Mouse (Mus musculus): ENCODE data around the gene Slc19a3. TPM values are rescaled to one million over a fixed set of nuclear protein-coding genes. Genes with fewer than 3 reads are reported as not detected.
A peak's percentile ranks its signal among the peaks of the same experiment; 100 is the strongest.

Slc19a3 gene
- total and polyA plus RNA-seq, 3 experiments = 0.46 to 3.1 (median 1.3) TPM

- Histone ChIP-seq H3K4me1 (ENCODE audit: control insufficient read depth in 1 of 2, insufficient read depth in 2 of 2) (peaks cover 5 to 9% of the 10 kb centered on the region in 2 experiments; a peak in 3 of 4 replicates), H3K79me2 (replicated peaks; ENCODE audit: control insufficient read depth, extremely low read depth, insufficient read depth, poor library complexity, severe bottlenecking) (no peaks in the 10 kb centered on the region), H3K9ac (ENCODE audit: insufficient read depth, low read depth) (no peak within 1 kb of the TSS), H3K27ac (ENCODE audit: insufficient read depth, low read depth) (no peak within 1 kb of the TSS), H3K4me3 (replicated peaks in 1 of 3; ENCODE audit: low read depth in 2 of 3, low read length in 2 of 3, poor library complexity in 1 of 3) (no peak within 1 kb of the TSS), H3K9me3 (replicated peaks; ENCODE audit: low read length) (no peaks in the 10 kb centered on the region), H3K36me3 (replicated peaks in 1 of 2; ENCODE audit: control insufficient read depth in 1 of 2, insufficient read depth in 1 of 2, low read length in 1 of 2) (no peaks in the 10 kb centered on the region), H3K27me3 (replicated peaks) (peaks cover 8% of the 10 kb centered on the region), H3K4me2 (ENCODE audit: insufficient read depth, low read depth, poor library complexity, severe bottlenecking) (peak within 1 kb of the TSS; percentile 42; the same call in 1 of the 2 replicates)
- in situ Hi-C loops (cut with MboI; ENCODE audit: low pct_ligation_motif_present, low pct_unique_long_range_greater_than_20kb, low sequenced_read_pairs) = no loop called here
- DNase-seq (ENCODE audit: extremely low read depth) = peak; percentile 62
- dilution Hi-C loops (cut with MboI; ENCODE audit: extremely low pct_ligation_motif_present, extremely low pct_unique_long_range_greater_than_20kb, low sequenced_read_pairs) = no loop called here
- TF ChIP-seq UBTF (IDR thresholded peaks at IDR 0.05; ENCODE audit: low read depth, low read length) (no peak), ETS1 (conservative IDR thresholded peaks at IDR 0.05; ENCODE audit: low read depth, low read length) (no peak), CTCF (conservative IDR thresholded peaks at IDR 0.05 in 1 of 2, IDR thresholded peaks at IDR 0.05 in 1 of 2; ENCODE audit: low read depth in 2 of 2, low read length in 2 of 2) (peak in 1 of 2 experiments; percentile 43; a peak in 2 of 4 replicates), MAX (IDR thresholded peaks at IDR 0.05; ENCODE audit: low read length) (no peak), RAD21 (IDR thresholded peaks at IDR 0.05; ENCODE audit: low read depth, low read length) (peak; percentile 19), PAX5 (IDR thresholded peaks at IDR 0.05; ENCODE audit: low read length) (no peak)
These were observed 6.7 kb upstream of the Slc19a3 start, which contains the start of gene Gm47969 for GRCm38 (mm10) chr1:83044882-83045427. Gm47969 (plus strand) TSS chr1:83044932.

- H3K4me1 ChIP-seq (ENCODE audit: control insufficient read depth in 1 of 2, insufficient read depth in 2 of 2) = peaks cover 5 to 9% of the 10 kb centered on the region in 2 experiments; a peak in 3 of 4 replicates
- no peaks in the 10 kb centered on the region for H3K36me3 ChIP-seq (replicated peaks in 1 of 2; ENCODE audit: control insufficient read depth in 1 of 2, insufficient read depth in 1 of 2, low read length in 1 of 2)
- H3K79me2 ChIP-seq (replicated peaks; ENCODE audit: control insufficient read depth, extremely low read depth, insufficient read depth, poor library complexity, severe bottlenecking) = no peaks in the 10 kb centered on the region
- no peak within 1 kb of the TSS for H3K27ac ChIP-seq (ENCODE audit: insufficient read depth, low read depth)
- no peak for TF ChIP-seq CHD2 (IDR thresholded peaks at IDR 0.05; ENCODE audit: low read length)
- TF ChIP-seq ZNF384 (IDR thresholded peaks at IDR 0.05; ENCODE audit: low read depth, low read length) = no peak
- TF ChIP-seq BHLHE40 (IDR thresholded peaks at IDR 0.05; ENCODE audit: low read depth, low read length) = no peak
- no peak for TF ChIP-seq UBTF (IDR thresholded peaks at IDR 0.05; ENCODE audit: low read depth, low read length)
- TF ChIP-seq MYC (IDR thresholded peaks at IDR 0.05; ENCODE audit: low read depth, low read length) = no peak
- TF ChIP-seq TBP (conservative IDR thresholded peaks at IDR 0.05; ENCODE audit: low read depth, low read length) = no peak
- TF ChIP-seq MAZ (IDR thresholded peaks at IDR 0.05; ENCODE audit: low read depth, low read length) = no peak
- no peak for TF ChIP-seq PAX5 (IDR thresholded peaks at IDR 0.05; ENCODE audit: low read length)
- no peak for TF ChIP-seq MXI1 (IDR thresholded peaks at IDR 0.05; ENCODE audit: low read depth, low read length)
- no peak for TF ChIP-seq SIN3A (IDR thresholded peaks at IDR 0.05; ENCODE audit: low read length)
- no peak for TF ChIP-seq ZKSCAN1 (IDR thresholded peaks at IDR 0.05; ENCODE audit: borderline replicate concordance, low read depth, low read length)
- TF ChIP-seq NRF1 (IDR thresholded peaks at IDR 0.05; ENCODE audit: low read depth, low read length) = no peak
- no peak for TF ChIP-seq KAT2A (IDR thresholded peaks at IDR 0.05; ENCODE audit: insufficient replicate concordance, low read length)
- DNase-seq (ENCODE audit: extremely low read depth) = no peak
- no peak within 1 kb of the TSS for H3K4me2 ChIP-seq (ENCODE audit: insufficient read depth, low read depth, poor library complexity, severe bottlenecking)
- H3K27me3 ChIP-seq (replicated peaks) = peaks cover 8% of the 10 kb centered on the region
- dilution Hi-C loops (cut with MboI; ENCODE audit: extremely low pct_ligation_motif_present, extremely low pct_unique_long_range_greater_than_20kb, low sequenced_read_pairs) = no loop called here
- no peak within 1 kb of the TSS for H3K9ac ChIP-seq (ENCODE audit: insufficient read depth, low read depth)
- no peak within 1 kb of the TSS for H3K4me3 ChIP-seq (replicated peaks in 1 of 3; ENCODE audit: low read depth in 2 of 3, low read length in 2 of 3, poor library complexity in 1 of 3)
- no peaks in the 10 kb centered on the region for H3K9me3 ChIP-seq (replicated peaks; ENCODE audit: low read length)
- in situ Hi-C loops (cut with MboI; ENCODE audit: low pct_ligation_motif_present, low pct_unique_long_range_greater_than_20kb, low sequenced_read_pairs) = no loop called here
These were observed 4.1 kb upstream of the Slc19a3 start, which contains the start of gene Krtap28-10 for GRCm38 (mm10) chr1:83042380-83042779. Krtap28-10 (minus strand) TSS chr1:83042480.
